In genomic region chr9:73112919-73113906, GRCm38 (mm10) we compare ENCODE assay signal across 8 mouse cellular contexts. TPM values are rescaled to one million over a fixed set of nuclear protein-coding genes. Genes with fewer than 3 reads are reported as not detected.
DNase-seq lines count a peak whose midpoint lies in the region; ATAC-seq and TF ChIP-seq lines count a peak whose summit lies in the region.

TSS of gene Rsl24d1 (plus strand) at chr9:73113426.

- H3K9me3 ChIP-seq in heart, embryonic 10.5 days = no peaks in the 10 kb centered on the region
- no peaks in the 10 kb centered on the region for H3K9me3 ChIP-seq in kidney, embryonic 15.5 days (replicated peaks)

- H3K4me3 ChIP-seq in C2C12 (ENCODE audit: insufficient read depth, poor library complexity, severe bottlenecking) = peak within 1 kb of the TSS; percentile 63
- peak within 1 kb of the TSS; percentile 96 for H3K4me3 ChIP-seq in heart, embryonic 10.5 days
- peak within 1 kb of the TSS; percentile 99 for H3K4me3 ChIP-seq in kidney, embryonic 15.5 days (replicated peaks)

- H3K4me1 ChIP-seq in heart, embryonic 10.5 days = 0 out of 2 replicates have a peak, but pooled peaks cover 5% of the 10 kb centered on the region
- peaks cover 12% of the 10 kb centered on the region for H3K4me1 ChIP-seq in kidney, embryonic 15.5 days

- peak within 1 kb of the TSS; percentile 88 for H3K9ac ChIP-seq in kidney, embryonic 15.5 days

- no peak for TF ChIP-seq CTCF in C2C12 (IDR thresholded peaks at IDR 0.05; ENCODE audit: control insufficient read depth, insufficient read depth, insufficient read length)

- H3ac ChIP-seq in C2C12 (ENCODE audit: control insufficient read depth, insufficient read length, low read depth) = peak within 1 kb of the TSS; percentile 95

- DNase-seq in brain, adult 2 months (ENCODE audit: low read depth, low spot score) = peak; percentile 98
- peak; percentile 97 for DNase-seq in heart, embryonic 10.5 days (ENCODE audit: low spot score)
- peak; percentile 83 for DNase-seq in liver
- peak; percentile 73 to 83 for DNase-seq in spleen, postnatal 4 days (ENCODE audit: low spot score in 2 of 2)

- peaks cover 34% of the 10 kb centered on the region for H3K79me2 ChIP-seq in C2C12 (ENCODE audit: control insufficient read depth, insufficient read depth)

- ATAC-seq in erythroblast, adult 5-6 weeks (replicated peaks; ENCODE audit: low FRiP score, poor library complexity, severe bottlenecking) = peak; percentile 94
- peak; percentile 96 for ATAC-seq in kidney, embryonic 15.5 days (replicated peaks; ENCODE audit: low FRiP score)
- peak; percentile 96 for ATAC-seq in monocyte, adult 5-6 weeks (replicated peaks; ENCODE audit: insufficient number of reproducible peaks, low FRiP score, low TSS enrichment, poor library complexity, severe bottlenecking)

- peaks cover 18% of the 10 kb centered on the region for H3K27me3 ChIP-seq in C2C12 (ENCODE audit: control insufficient read depth, insufficient read depth, insufficient read length)
- H3K27me3 ChIP-seq in heart, embryonic 10.5 days (ENCODE audit: insufficient read depth, poor library complexity, severe bottlenecking) = no peaks in the 10 kb centered on the region
- no peaks in the 10 kb centered on the region for H3K27me3 ChIP-seq in kidney, embryonic 15.5 days

- peak within 1 kb of the TSS; percentile 73 for H3K4me2 ChIP-seq in kidney, embryonic 15.5 days

- peaks cover 21% of the 10 kb centered on the region for H3K79me3 ChIP-seq in C2C12 (ENCODE audit: low read depth)

- peaks cover 21% of the 10 kb centered on the region for H3K36me3 ChIP-seq in C2C12 (ENCODE audit: control insufficient read depth, insufficient read depth)
- H3K36me3 ChIP-seq in heart, embryonic 10.5 days = peaks cover 29% of the 10 kb centered on the region
- H3K36me3 ChIP-seq in kidney, embryonic 15.5 days = peaks cover 31% of the 10 kb centered on the region

- under 1% methylated on average over 64 of the region's 64 CpGs for WGBS in heart, embryonic 10.5 days
- under 1% methylated on average over 64 of the region's 64 CpGs for WGBS in kidney, embryonic 15.5 days

- H3K27ac ChIP-seq in heart, embryonic 10.5 days = peak within 1 kb of the TSS; percentile 89
- peak within 1 kb of the TSS; percentile 86 for H3K27ac ChIP-seq in kidney, embryonic 15.5 days

TF ChIP-seq in C2C12, 6 proteins besides CTCF, POLR2A, EP300 and RAD21:
- TF ChIP-seq USF1 (IDR thresholded peaks at IDR 0.05; ENCODE audit: low read depth) (peak; percentile 27), CEBPB (IDR thresholded peaks at IDR 0.05; ENCODE audit: low read depth) (no peak)

RNA-seq across cellular contexts. Expression of gene Rsl24d1, which starts in this region (rescaled TPM):
- 62.5 TPM for polyA plus RNA-seq in C2C12 (2012; fragmentation: generic; extraction: Trizol)
- total RNA-seq in erythroblast, adult 5-6 weeks (2015; ENCODE audit: low replicate concordance) = 18.3 and 26.1 TPM in 2 replicates
- 13.4 and 34.7 TPM in 2 replicates for total RNA-seq in erythroblast, adult 5-6 weeks (2017; ENCODE audit: low replicate concordance)
- 101 and 124 TPM in 2 replicates for polyA plus RNA-seq in heart, embryonic 10.5 days (2016; fragmentation: Nextera tagmentation; extraction: Ambion mirVana)
- polyA plus RNA-seq in kidney, embryonic 15.5 days (2015; fragmentation: Nextera tagmentation; extraction: Ambion mirVana) = 119 and 126 TPM in 2 replicates
- 52.8 to 89.3 TPM (median 60.9 TPM) in 3 replicates for total RNA-seq in monocyte, adult 5-6 weeks (2017)

Comparison
In these comparisons a context has a peak if more than half of its experiments do, and no peak if none do; other contexts are left out.
1. Peak in every context shown above with its lines: DNase-seq, ATAC-seq, H3K4me3 ChIP-seq and H3K27ac ChIP-seq.